Mouse (Mus musculus) splenic B cell, adult 2 months (primary cell): ENCODE results near the gene Akap17b.
"Not testable (repeated sequence)": the region's sequence is repeated elsewhere in the genome, so short reads cannot be mapped to it uniquely, and the experiment has no call there.

Source experiments
- DNase-seq: peaks from one replicate; pipeline ENCODE4 v3.0.0-alpha.2; 2011; ENCODE audit warnings: low read depth, low spot score
- H3K27me3 ChIP-seq: 2 replicates; pipeline ENCODE4 v1.6.1; 2012; ENCODE audit warnings: mild to moderate bottlenecking, low read length, moderate library complexity, mixed read lengths; ENCODE audit not compliant: control insufficient read depth, poor library complexity, insufficient read depth, severe bottlenecking
- H3K36me3 ChIP-seq: 2 replicates; pipeline ENCODE4 v1.6.1; 2012; ENCODE audit warnings: mild to moderate bottlenecking, low read length, moderate library complexity, mixed read lengths; ENCODE audit not compliant: control insufficient read depth, poor library complexity, insufficient read depth, severe bottlenecking

The Akap17b gene

DNA sequence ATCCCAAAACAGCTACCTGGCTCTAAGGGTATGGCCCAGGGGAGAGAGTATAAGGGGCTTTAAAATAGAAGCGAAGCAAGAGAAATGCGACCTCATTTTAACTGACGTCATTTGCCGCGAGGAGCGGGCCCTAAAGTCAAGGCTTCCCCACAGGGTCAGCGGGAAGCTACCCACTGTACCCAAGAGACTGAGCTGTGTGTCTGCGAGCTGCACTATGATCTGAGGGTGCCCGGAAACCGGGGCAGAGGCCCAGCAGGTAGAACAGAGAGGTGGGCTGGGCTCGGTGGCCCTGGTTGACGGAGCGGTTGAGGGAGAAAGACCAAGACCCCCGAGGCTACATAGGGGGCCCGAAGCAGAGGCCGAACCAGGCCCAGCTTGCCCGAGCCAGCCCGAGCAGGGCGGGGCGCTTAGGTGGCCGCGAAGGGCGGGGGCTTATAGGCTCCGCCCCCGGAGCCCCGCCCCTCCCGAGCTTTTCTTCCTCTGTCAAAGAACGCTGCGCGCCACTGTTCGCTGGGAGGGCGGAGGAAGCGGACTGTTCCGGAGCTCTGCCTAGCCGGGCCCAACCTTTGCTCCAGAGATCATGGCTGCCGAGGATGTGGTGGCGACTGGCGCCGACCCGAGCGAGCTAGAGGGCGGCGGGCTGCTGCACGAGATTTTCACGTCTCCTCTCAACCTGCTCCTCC lies 47.3 kb downstream of the Akap17b start, which contains the start of gene Pgrmc1:
Pgrmc1 (plus strand) TSS at position 500 of the 683 bp plus-strand sequence.
- Histone ChIP-seq H3K27me3 (no peaks in the 10 kb centered on the region), H3K36me3 (no peaks in the 10 kb centered on the region)
- DNase-seq, result peak; percentile 88

DNA sequence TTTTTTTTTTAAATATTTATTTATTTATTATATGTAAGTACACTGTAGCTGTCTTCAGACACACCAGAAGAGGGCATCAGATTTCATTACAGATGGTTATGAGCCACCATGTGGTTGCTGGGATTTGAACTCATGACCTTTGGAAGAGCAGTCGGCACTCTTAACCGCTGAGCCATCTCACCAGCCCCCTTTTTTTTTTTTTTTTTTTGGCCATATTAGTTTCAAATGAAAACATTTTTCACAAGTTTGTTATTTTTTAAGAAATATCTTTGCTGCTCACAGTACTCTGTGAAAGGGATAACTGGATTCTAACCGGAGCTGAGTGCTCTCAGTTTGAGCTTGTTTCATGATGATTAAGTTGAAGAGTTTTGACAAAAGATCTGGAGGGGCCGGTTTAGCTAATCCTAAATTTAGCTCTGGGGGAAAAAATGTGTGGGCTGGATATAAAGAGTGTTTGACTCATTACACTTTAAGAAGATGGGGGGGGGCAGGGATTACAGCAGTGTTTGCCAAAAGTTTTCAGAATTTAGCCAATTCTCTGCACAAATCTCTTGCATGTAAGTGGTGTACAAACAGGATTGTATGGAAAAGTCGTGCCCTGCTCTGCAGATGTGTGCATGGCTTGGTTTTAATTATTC lies 48.6 kb downstream of the Akap17b start:
- not testable (repeated sequence) for H3K27me3 ChIP-seq, H3K36me3 ChIP-seq, DNase-seq

DNA sequence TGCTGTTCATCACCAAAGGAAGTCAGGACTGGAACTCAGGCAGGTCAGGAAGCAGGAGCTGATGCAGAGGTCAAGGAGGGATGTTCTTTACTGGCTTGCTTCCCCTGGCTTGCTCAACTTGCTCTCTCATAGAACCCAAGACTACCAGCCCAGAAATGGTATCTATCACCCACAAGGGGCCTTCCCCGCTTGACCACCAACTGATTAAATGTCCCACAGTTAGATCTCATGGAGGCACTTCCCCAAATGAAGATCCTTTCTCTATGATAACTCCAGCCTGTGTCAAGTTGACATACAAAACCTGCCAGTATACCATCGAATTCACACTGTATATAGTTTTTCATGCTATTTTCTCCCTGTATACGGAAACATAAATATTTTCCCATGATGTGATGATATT lies 49.9 kb downstream of the Akap17b start:
- Histone ChIP-seq H3K36me3 (no peaks in the 10 kb centered on the region), H3K27me3 (no peaks in the 10 kb centered on the region)
- DNase-seq, result no peak

DNA sequence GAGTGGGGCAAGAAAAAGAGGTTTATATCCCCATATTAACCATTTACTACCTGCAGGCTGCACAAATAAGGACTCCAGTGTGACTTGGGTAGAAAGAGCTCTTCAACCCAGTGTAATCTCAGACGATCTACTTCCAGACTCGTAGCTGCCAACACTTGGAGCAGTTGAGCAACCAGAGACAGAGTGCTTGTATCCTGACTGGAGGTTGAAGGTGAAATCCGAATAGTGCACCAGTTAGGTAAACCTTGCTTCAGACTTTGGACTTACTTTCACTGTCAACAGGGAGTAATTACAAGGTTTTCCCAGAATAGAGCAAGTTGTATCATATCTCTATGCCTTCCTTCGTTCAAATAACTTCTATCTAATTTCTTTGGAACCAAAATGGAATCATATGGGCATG lies 53.7 kb downstream of the Akap17b start:
- H3K27me3 ChIP-seq, result no peaks in the 10 kb centered on the region
- no peaks in the 10 kb centered on the region for H3K36me3 ChIP-seq
- DNase-seq, result no peak

DNA sequence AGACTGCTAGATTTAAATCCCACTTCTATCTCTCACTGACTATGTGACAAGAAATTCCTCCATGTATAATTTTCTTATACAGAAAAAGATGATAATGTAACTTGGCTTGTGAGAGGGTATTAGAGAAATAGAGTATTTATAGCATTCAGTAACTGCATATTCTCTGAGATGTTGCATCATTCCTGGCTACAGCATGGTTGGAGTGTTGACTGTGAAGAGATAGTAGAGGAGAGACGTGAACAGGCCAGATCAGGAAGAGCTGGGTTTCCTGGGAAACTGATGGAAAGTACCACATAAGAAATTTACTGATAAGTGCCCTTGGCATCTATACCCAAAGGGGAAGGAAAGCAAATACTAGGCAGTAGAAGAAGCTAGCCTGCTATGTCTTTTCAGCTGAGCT lies 54.1 kb downstream of the Akap17b start:
- no peak for DNase-seq
- Histone ChIP-seq H3K36me3 (no peaks in the 10 kb centered on the region), H3K27me3 (no peaks in the 10 kb centered on the region)

DNA sequence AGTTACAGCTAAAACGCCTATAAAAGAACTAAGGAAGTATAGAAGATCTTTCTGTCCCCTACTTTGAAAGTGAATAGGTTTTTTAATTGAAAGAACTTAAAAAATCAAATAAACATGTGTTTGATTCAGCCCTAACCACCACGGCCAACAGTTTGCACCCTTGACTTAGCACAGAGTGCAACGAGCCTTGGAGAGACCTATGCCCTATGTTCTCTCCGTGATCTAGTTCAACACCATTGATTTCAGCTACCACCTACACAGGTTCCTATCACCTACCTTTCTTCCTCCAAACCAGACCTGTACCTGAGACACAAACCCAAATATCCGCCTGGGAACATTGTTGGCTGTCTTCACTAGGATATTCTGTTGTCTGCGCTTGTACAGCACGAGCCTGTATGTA lies 54.9 kb downstream of the Akap17b start:
- no peak for DNase-seq
- H3K27me3 ChIP-seq, result no peaks in the 10 kb centered on the region
- no peaks in the 10 kb centered on the region for H3K36me3 ChIP-seq

DNA sequence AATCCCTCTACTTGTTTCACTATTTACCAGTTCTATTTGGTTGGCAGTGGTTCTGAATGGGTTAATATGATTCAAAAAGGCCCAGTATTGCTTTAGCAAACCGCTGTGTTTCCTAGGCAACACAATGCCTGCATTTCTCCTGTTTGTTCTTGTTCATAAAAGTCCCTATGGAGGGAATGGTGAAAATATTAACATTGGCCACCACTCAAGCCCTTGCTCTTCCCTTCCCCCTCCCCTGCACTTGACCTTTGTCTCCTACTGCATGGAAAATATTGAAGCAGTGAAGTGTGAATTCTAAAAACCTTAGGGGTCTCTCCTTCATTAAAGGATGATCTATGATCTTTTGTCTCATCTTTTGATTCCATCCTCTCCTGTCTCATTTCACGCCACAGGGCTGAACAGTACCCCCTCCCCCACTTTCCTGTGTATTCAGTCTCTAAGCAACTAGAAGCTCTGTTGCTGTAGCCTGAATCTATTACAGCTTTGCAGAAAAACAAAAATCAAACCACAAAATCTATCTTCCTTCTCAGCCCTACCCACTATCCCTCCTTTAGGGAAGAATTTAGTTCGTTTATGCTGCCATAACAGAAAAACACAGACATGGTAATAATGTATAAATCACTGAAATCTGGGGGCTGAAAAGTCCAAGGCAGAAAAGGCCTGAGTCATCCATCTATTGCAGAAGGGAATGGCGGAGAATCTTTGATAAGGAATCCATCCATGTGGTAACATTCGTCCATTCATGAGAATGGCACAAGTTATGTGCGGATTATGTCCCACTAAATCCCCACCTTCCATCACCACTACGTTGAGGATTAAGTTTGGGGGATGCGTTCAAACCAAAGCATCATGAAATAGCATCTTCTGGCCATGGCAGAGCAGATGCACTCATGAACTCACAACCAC lies 57.6 kb downstream of the Akap17b start:
- no peaks in the 10 kb centered on the region for H3K36me3 ChIP-seq
- DNase-seq, result no peak
- no peaks in the 10 kb centered on the region for H3K27me3 ChIP-seq

DNA sequence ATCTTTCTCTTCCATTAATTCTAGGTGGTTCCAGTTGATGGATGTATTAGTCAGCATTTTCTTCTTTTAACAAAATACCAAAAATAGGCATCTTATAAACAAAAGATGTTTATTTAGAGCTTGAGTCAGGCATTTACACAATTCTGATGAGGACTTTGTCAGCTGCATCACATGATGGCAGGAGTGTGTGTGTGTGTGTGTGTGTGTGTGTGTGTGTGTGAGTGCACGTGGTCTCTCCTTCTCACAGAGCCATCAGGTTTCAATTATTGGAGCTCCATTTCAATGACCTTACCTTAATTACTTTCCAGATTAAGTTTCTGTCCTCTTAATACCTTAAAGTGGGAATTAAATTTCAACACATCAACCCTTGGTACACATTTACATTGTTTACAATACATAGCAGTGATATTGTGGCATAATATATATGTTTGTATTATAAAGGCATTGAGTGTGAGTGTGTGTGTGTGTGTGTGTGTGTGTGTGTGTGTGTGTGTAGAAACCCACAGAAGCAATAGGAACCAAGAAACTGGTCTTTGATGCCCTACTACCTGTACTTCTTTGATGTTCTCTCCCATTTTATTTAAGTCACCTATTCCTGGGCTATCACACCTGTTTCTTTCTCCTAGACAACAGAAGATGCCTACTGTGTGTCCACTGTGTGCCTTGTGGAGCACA lies 58.4 kb downstream of the Akap17b start:
- H3K27me3 ChIP-seq, result no peaks in the 10 kb centered on the region
- no peak for DNase-seq
- no peaks in the 10 kb centered on the region for H3K36me3 ChIP-seq

DNA sequence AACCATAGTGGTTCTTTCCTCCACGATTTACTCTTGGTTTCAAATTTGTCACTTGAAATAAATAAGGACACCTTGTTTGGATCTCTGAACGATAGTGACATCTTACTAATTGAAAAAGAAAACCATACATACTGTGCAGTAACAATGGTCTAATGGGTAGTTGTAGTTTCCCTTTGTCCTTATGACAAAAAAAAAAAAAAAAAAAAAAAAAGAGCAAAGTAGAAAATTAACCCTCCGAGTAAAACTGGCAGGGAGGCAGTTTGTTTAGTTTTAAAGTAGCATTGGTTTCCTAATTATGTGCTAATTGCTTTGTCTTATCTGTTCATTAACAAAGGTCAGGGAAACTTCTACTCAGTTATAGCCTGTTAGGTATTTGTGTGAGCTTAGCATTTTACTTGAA lies 83.1 kb downstream of the Akap17b start:
- no peaks in the 10 kb centered on the region for H3K36me3 ChIP-seq
- no peaks in the 10 kb centered on the region for H3K27me3 ChIP-seq
- no peak for DNase-seq

DNA sequence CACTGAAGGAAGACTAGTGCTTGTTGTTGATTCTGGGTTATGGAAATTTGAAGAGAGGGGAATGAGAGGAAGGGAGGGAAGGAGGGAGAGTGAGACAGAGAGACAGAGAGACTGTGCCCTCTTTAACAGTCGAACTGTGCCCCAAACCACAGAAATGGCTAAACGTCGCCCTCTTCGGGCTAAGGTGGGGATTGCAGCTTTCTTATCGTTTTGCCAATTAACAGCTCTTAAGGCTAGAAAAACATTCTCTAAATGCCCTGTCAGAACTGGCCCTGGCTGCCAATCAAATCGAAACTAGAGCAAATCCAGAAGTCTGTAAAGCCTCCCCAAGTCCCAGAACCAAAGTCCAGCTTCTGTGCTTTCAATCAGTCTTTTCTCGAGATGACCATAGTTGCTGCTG lies 83.5 kb downstream of the Akap17b start:
- no peaks in the 10 kb centered on the region for H3K27me3 ChIP-seq
- H3K36me3 ChIP-seq, result no peaks in the 10 kb centered on the region
- DNase-seq, result peak; percentile 67

DNA sequence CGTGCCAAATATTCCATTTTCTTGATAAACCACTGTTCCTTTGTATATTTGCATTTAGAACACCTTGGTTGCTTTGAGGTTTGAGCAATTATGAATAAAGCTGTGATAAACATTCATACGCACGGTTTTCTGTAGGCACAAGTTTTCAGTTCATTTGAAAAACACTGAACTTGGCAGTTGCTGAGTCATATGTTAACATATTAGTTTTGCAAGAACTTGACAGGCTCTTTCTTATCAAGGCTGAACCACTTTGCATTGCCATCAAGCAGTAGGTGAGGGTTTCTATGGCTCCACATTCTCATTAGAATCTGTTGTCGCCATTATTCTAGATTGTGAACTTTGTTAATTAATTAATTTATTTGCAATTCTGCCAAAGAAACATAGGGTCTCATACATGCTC lies 85.0 kb downstream of the Akap17b start:
- DNase-seq, result no peak
- H3K36me3 ChIP-seq, result no peaks in the 10 kb centered on the region
- H3K27me3 ChIP-seq, result no peaks in the 10 kb centered on the region
